17 mouse cellular contexts compared by ENCODE assay signal in genomic region chr10:25441405-25441804, GRCm38 (mm10).
"Had no signal": no experiment of that assay in that cellular context is flagged by ENCODE, and none has a peak within 500 bp of the region (broad histone marks: within the 10 kb centered on the region; RNA-seq: fewer than 3 reads in every experiment).

No protein-coding gene starts in this region.

- H3K9ac ChIP-seq: kidney, embryonic 15.5 days; liver, embryonic 13.5 days; neural tube, embryonic 12.5 days; neural tube, embryonic 15.5 days had no signal

- H3K4me3 ChIP-seq: kidney, embryonic 15.5 days; left cerebral cortex, adult 2 months; liver, embryonic 13.5 days; neural tube, embryonic 12.5 days; neural tube, embryonic 15.5 days had no signal

- H3K4me2 ChIP-seq: kidney, embryonic 15.5 days; liver, embryonic 13.5 days; midbrain, embryonic 11.5 days; neural tube, embryonic 12.5 days; neural tube, embryonic 15.5 days had no signal

- H3K9me3 ChIP-seq: kidney, embryonic 15.5 days; liver, embryonic 13.5 days; neural tube, embryonic 12.5 days; neural tube, embryonic 15.5 days had no signal

- H3K27me3 ChIP-seq: kidney, embryonic 15.5 days; liver, embryonic 13.5 days; neural tube, embryonic 12.5 days; neural tube, embryonic 15.5 days had no signal

- H3K27ac ChIP-seq: kidney, embryonic 15.5 days; liver, embryonic 13.5 days; neural tube, embryonic 12.5 days; neural tube, embryonic 15.5 days had no signal

- H3K4me1 ChIP-seq: neural tube, embryonic 12.5 days; neural tube, embryonic 15.5 days had no signal

- DNase-seq: kidney, adult 8-10 months; kidney, postnatal 14 days; kidney, postnatal 4 days; layer of hippocampus, postnatal 36 days; liver, embryonic 13.5 days; lung, adult 2 months; lung, postnatal 14 days; lung, postnatal 4 days; midbrain, embryonic 14.5 days; right cerebral cortex, adult 18-20 months; right cerebral cortex, postnatal 25 days; thymus, postnatal 25 days had no signal
